Mouse (Mus musculus) lung, postnatal 36 days (tissue): ENCODE measurements around the gene Tmbim6.

ENCODE experiments used
- DNase-seq: peaks from one replicate; pipeline ENCODE4 v3.0.0; 2022; ENCODE audit warnings: mixed read lengths

Gene Tmbim6

GRCm38 (mm10) chr15:99454585-99455279 lies 62.0 kb downstream of the Tmbim6 start:
- DNase-seq, result no peak

- no peak for DNase-seq
Measured at GRCm38 (mm10) chr15:99455415-99455814, 62.7 kb downstream of the Tmbim6 start.

DNA sequence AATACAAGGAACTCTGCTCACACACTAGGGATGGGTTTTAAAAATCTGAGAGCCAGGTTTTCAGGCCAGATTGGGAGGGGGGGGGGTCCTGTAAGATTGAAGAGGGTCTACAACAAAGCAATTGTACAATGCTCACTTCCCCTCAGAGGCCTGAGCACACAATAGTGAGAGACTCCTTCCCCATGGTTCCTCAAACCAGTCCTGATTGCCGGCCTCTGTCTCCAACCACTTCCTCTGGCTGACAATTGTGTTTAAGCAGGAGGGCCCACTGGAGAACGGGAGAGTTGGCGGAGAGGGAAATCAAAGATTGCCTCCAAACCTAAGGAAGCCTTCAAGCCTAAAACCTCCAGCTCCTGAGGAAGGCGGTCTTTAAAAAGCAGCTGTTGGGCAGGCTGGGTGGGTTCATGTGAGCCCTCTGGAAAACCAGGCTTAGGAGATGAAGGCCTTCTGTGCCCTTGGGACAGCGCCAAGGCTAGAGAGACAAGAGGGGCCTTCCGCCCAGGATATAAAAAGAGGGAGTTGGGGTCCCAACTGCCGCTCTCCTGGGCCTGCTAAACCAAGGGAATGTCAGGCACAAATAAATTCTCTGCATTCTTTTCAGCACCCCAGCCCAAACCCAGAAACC lies 63.8 kb downstream of the Tmbim6 start:
- peak; percentile 49 for DNase-seq

DNA sequence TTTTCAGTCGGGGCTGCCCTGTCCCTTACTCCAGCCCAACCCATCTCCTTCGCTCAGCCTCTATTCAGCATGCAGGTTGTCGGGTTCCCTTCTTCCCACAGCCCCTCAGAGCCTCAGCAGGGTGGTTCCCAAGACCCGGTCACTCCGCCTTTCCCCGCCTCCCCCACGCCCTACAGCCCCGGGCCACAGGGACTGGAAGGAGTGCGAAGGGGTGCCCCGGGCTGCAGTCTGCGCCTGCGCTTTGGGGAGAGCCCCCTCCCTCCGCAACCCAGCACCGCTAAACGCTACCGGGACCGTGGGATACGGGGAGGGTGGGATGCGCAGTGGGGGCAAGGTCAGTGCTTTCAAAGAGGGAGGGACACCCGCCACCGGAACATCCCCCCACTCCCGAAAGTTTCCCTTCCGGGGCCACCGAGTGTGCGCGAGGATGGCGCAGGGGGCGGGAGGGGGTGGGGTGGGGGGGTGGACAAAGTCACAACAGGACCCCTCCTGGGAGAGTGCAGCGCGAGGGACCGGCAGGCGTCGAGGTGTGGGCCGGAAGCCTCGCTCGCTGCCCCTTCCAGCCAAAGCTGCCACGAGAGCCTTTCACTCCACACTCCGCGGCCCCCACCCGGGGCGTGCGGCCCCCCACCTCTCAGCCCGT lies 64.4 kb downstream of the Tmbim6 start:
- DNase-seq, result peak; percentile 65

GRCm38 (mm10) chr15:99457606-99458401 lies 65.1 kb downstream of the Tmbim6 start, which contains the start of gene Nckap5l:
TSS of gene Nckap5l (minus strand) at chr15:99457748.
- DNase-seq, result peak; percentile 96
